Mouse (Mus musculus) thymus, adult 2 months (tissue): ENCODE measurements at regions not wholly inside any gene's neighbourhood (a gene's known extent, or its start where the extent isn't known, plus 50 kb on each side); places are given as distances from the start of the nearest gene placed in this dataset.

Source experiments
- DNase-seq: peaks from one replicate; pipeline ENCODE4 v3.0.0; 2021
- H3K27ac ChIP-seq: fragments of 200-500 bp; 2 replicates; pipeline ENCODE4 v1.5.1; 2012; ENCODE audit warnings: low read length, control low read depth; ENCODE audit not compliant: control insufficient read depth, insufficient read depth
- H3K27me3 ChIP-seq: fragments of 200-500 bp; 2 replicates; pipeline ENCODE4 v1.6.1; 2012; ENCODE audit warnings: mild to moderate bottlenecking, low read length, moderate library complexity, mixed read lengths; ENCODE audit not compliant: control insufficient read depth, insufficient read depth
- H3K36me3 ChIP-seq: fragments of 200-500 bp; 2 replicates; pipeline ENCODE4 v1.6.1; 2012; ENCODE audit warnings: mild to moderate bottlenecking, low read length, moderate library complexity; ENCODE audit not compliant: control insufficient read depth, insufficient read depth
- H3K4me1 ChIP-seq: fragments of 200-500 bp; replicated peaks from 2 replicates; pipeline ENCODE4 v1.6.1; 2012; ENCODE audit warnings: low read length; ENCODE audit not compliant: control insufficient read depth, insufficient read depth
- H3K4me3 ChIP-seq: fragments of 200-500 bp; 2 replicates; pipeline ENCODE4 v1.5.1; 2012; ENCODE audit warnings: mild to moderate bottlenecking, low read length, control low read depth, moderate library complexity; ENCODE audit not compliant: control insufficient read depth, insufficient read depth
- CTCF ChIP-seq: fragments of 200-500 bp; IDR thresholded peaks from 2 replicates; pipeline ENCODE4 v1.5.1; 2012; ENCODE audit warnings: mild to moderate bottlenecking, control low read depth, low read length, moderate library complexity, borderline replicate concordance; ENCODE audit not compliant: control insufficient read depth, poor library complexity, insufficient read depth; ENCODE audit errors: extremely low read depth
- POLR2A ChIP-seq: fragments of 200-500 bp; IDR thresholded peaks from 2 replicates; pipeline ENCODE4 v1.6.1; 2012; ENCODE audit warnings: mild to moderate bottlenecking, low read length, control low read depth, moderate library complexity; ENCODE audit not compliant: control insufficient read depth, poor library complexity, insufficient read depth; ENCODE audit errors: extremely low read depth
- WGBS: fragments of 180-500 bp; shearing (Covaris S2); methylation state at CpG from one replicate; pipeline ENCODE4 v1.1.7; 2018; 5-methylcytosine and 5-hydroxymethylcytosine counted together

DNA sequence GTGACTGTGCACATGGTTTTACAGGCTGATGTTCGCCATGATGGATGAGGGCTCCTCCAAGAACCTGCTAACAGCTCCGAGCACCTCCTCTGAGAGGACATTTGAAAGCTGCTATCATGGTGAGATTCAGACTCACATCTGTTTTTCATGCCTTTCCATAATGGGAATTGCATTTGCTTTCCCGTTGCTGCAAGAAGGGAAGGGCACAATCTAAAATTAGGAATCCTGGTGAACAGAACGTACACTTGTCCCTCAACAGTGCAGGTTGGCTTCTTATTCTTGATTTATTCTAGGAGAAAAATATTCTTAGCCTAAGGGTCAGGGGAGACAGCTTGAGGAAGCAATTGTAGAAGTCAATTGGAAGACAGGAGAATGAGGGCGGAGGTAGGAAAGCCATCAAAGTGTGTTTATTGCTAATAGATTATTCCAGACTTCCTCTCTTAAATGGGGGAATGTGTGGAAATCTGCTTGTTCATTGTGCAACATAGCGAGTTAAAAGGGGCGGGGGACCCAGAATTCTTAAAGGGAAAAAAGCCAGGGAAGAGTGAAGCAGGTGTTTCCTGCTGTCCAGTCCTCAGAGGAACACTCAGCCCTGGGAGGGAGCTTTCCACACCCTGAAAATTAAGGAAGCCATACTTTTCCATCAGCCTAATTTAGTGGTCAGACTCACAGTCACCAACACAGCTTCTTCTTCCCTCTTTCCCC, 253.5 kb upstream of the Tnp1 start:
- no peak overlapping the region for H3K27ac ChIP-seq
- 78% methylated on average over 7 of the region's 7 CpGs for WGBS
- H3K36me3 ChIP-seq: no peaks in the 10 kb centered on the region
- H3K4me3 ChIP-seq: no peak overlapping the region
- TF ChIP-seq CTCF (no peak), POLR2A (no peak)
- no peaks in the 10 kb centered on the region for H3K4me1 ChIP-seq
- H3K27me3 ChIP-seq: no peaks in the 10 kb centered on the region
- no peak for DNase-seq

GRCm38 (mm10) chr1:73265009-73265408, 249.3 kb upstream of the Tnp1 start:
- TF ChIP-seq POLR2A (no peak), CTCF (no peak)
- no peak overlapping the region for H3K27ac ChIP-seq
- no peaks in the 10 kb centered on the region for H3K4me1 ChIP-seq
- no peak overlapping the region for H3K4me3 ChIP-seq
- WGBS: 81% methylated on average over 4 of the region's 4 CpGs
- H3K36me3 ChIP-seq: no peaks in the 10 kb centered on the region
- no peaks in the 10 kb centered on the region for H3K27me3 ChIP-seq
- no peak for DNase-seq

GRCm38 (mm10) chr1:73264245-73264644, 248.5 kb upstream of the Tnp1 start:
- DNase-seq: no peak
- Histone ChIP-seq H3K4me1 (no peaks in the 10 kb centered on the region), H3K27ac (no peak overlapping the region), H3K36me3 (no peaks in the 10 kb centered on the region), H3K27me3 (no peaks in the 10 kb centered on the region), H3K4me3 (no peak overlapping the region)
- TF ChIP-seq CTCF (no peak), POLR2A (no peak)
- WGBS: 80% methylated on average over 7 of the region's 7 CpGs

- Histone ChIP-seq H3K27ac (no peak overlapping the region), H3K27me3 (no peaks in the 10 kb centered on the region), H3K4me1 (no peaks in the 10 kb centered on the region), H3K4me3 (no peak overlapping the region), H3K36me3 (no peaks in the 10 kb centered on the region)
- no peak for TF ChIP-seq POLR2A
- DNase-seq: no peak
- 87% methylated on average over 5 of the region's 5 CpGs for WGBS
Measured at GRCm38 (mm10) chr1:73259525-73260098, 243.9 kb upstream of the Tnp1 start.

DNA sequence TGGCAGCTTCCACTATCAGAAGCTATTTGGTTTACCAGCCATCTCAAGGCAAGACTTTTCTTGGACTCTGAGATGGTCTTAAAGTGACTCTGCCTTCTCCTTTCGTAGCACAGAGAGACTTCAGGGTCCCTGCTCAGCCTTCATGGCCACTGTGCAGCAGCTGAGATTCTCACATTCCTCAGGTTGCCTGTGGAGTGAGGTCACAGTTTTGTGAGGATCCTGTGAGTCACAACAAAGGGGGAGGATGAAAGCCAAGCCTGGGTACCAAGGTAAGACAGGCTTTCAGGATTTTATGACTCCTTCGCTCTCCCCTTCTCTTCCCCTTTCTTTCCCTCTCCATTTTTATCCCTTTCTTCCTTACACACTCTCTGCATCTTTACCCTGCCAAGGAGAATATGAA, 241.6 kb upstream of the Tnp1 start:
- no peaks in the 10 kb centered on the region for H3K4me1 ChIP-seq
- WGBS: 89% methylated on average over 2 of the region's 2 CpGs
- H3K4me3 ChIP-seq: no peak overlapping the region
- DNase-seq: no peak
- TF ChIP-seq POLR2A (no peak), CTCF (no peak)
- H3K27me3 ChIP-seq: no peaks in the 10 kb centered on the region
- H3K27ac ChIP-seq: no peak overlapping the region
- no peaks in the 10 kb centered on the region for H3K36me3 ChIP-seq

GRCm38 (mm10) chr1:73251911-73252356, 236.2 kb upstream of the Tnp1 start:
- Histone ChIP-seq H3K27ac (no peak overlapping the region), H3K36me3 (no peaks in the 10 kb centered on the region), H3K4me1 (no peaks in the 10 kb centered on the region), H3K4me3 (no peak overlapping the region), H3K27me3 (no peaks in the 10 kb centered on the region)
- no peak for DNase-seq
- no peak for TF ChIP-seq CTCF
- TF ChIP-seq POLR2A: no peak
- WGBS: 84% methylated on average over 12 of the region's 12 CpGs
